Mouse (Mus musculus) 416B (cell line): ENCODE measurements around the gene Snx8.
A peak's percentile ranks its signal among the peaks of the same experiment; 100 is the strongest.

Source experiments
- DNase-seq: peaks from one replicate; pipeline ENCODE4 v3.0.0; 2011; ENCODE audit warnings: low read depth

Gene Snx8

DNA sequence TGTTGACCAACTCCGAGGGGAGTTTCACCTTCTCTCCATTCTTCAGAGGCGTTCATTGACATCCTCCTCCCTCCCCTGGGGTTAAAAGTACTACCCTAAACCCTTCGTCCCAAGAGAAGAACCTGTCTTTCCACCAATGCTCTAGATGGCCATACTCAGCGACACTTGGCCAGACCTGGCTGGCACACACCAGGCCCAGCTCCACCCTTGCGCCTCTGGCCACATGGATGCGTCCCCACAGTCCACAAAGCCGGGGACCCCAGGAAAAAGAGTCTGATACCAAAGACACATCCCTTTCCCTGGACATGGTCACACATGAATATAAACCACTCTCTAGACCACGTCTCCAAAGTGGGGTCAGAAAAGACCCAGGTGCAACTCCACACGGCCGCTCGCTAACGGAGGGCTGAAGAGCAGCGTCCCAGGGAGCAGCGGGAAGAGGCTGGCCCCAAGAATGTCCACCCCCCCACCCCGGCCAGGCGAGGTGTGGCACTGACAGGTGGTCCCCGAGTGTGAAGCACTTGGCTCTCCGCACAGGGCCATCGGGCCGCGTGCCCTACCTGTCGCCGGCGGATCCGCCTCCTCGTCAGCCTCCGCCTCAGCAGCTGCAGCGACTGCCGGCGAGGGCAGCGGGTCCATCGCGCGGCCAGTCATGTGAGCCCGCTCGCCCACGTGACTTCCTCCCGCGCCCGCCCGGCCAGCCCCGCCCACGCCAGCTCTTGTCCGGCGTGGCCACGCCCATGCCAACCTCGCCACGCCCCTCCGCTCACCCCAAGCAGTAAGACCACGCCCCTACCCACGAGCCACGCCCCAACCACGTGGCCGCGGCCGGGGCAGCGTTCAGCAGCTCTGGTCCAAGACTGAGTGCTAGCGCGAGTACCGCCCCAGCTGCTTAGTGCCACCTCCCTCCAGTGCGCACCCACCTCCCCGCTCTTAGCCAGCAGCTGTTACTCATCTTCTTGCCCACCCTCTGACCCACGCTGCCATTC lies at the start of gene Snx8:
Snx8 (minus strand) TSS at position 675 of the 989 bp plus-strand sequence.
- peak; percentile 98 for DNase-seq

DNA sequence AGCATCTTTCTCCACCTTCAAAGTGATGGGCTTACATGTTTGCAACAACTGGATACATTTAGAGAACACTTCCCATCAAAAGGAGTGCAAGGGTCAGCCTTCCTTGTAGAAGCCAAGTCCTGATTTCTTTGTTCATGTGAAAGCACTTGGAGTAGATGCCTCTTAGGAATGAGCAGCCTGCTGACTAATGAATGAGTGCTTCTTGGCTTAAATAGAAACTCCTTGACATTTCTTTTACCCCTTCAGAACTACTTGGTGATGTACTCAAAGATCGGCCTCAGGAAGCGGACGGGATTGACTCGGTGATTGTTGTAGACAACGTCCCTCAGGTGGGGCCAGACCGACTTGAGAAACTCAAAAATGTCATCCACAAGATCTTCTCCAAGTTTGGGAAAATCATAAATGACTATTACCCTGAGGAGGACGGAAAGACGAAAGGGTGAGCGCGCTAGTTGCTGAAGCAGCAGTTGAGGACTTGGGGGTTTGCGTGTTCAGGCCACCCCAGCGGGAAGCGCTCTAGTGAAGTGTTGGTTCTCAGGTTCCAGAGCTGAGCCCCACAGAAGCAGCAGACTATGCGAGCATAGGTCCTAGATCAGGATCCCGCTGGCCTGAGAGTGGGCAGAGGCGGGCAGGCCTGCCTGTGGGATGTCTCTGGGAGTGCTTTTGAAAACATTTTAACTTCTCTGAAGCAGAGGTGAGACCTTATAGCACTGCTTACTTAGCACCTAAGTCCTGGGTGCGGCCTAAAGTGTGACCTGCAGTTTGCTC lies 36.1 kb upstream of the Snx8 start:
- DNase-seq, result no peak

DNA sequence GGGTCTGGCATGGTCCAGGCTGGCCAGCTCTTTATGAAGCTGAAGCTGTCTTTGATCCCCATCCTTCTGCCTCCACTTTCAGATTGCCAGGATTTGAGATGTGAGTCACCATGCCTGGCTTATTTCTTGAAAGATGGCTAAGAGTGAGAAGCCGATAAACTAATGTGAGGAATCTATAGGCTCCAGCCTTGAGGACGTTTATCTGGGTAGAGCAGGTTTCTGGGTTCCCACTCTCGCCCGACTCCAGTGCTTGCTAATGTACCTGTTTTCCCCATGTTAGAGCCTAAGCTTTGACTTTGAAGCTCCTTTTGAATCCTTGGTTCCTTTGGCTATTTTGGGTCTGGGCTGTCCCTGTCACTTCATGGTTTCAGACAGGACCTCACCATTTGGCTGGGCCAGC lies 31.6 kb upstream of the Snx8 start:
- DNase-seq, result no peak

DNA sequence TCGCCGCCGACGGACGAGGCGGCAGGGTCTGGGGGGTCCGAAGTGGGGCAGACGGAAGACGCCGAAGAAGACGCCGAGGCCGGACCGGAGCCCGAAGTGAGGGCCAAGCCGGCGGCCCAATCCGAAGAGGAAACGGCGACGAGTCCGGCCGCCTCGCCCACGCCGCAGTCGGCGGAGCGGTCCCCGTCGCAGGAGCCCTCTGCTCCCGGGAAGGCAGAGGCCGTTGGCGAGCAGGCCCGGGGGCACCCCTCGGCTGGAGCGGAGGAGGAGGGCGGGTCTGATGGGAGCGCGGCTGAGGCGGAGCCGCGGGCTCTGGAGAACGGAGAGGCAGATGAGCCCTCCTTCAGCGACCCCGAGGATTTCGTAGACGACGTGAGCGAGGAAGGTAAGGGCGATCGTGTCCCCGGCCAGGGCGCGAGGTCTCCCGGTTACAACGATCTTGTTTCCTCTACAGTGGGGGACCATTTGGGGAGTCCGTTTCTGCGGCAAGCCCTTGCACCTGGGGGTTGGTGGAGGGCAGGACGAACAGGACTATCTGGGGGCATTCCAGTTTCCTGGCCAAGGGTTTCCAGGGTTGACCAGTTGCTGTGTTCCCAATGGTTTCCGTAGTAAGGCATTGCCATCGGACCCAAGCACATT lies 30.5 kb upstream of the Snx8 start:
- DNase-seq, result peak; percentile 15

DNA sequence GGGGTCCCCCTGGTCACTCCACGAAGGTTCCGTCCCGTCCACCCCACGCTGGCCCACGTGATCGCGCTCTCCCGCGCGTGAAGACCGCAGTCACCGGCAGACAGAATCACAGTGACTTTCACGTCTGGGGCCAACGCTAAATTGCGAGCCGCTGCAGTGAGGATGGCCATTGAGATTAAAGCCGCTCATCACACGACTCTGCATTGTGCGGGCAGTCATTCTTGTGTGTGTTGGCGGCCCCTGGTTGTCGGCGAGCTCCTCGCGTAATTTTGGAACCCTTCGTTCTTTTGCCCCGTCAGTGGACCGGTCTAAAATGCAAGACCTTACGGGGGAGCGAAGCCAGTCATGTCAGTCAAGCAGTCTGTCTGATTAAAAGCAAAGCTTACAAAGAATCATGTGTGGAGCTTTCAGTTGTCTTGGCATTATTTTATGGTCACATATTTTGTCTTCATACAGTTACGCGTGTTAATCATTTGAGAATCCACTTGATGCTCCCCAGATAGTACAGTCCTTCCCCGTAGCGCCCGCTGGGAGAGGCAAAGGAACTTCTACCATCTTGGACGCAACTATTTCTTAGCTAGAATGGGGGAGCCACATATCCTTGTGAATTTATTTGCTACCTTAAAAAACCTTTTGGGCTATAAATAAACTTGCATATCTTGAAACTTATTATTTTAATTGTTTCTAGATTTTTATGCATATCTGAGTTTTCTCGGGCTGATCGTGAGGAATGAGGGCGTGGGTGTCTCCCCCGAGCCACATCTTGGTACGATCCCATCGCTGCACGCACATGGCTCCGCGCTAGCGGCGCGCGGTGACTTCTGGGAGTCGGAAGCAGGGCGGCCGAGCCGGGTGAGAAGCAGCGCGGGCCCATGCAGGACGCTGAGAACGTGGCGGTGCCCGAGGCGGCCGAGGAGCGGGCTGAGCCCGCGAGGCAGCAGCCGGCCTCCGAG lies 29.7 kb upstream of the Snx8 start, which contains the start of gene Eif3b:
Eif3b (plus strand) TSS at position 840 of the 953 bp plus-strand sequence.
- peak; percentile 98 for DNase-seq

DNA sequence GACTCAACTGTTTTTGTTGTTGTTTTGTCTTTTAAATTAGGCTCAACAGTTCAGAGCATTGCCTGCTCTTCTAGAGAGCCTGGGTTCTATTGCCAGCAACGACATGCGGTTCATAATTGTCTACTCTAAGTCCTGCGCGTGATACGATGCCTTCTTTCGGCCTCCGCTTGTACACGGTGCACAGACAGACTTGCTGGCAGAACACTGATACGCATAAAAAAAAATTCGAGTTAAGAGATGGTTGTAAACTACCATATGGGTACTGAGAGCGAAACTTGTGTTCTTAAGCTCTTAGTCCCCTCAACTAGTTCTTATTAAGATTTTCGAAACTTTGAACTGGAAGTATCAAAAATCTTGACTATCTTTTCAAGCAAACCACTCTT lies 29.0 kb upstream of the Snx8 start:
- DNase-seq, result no peak

DNA sequence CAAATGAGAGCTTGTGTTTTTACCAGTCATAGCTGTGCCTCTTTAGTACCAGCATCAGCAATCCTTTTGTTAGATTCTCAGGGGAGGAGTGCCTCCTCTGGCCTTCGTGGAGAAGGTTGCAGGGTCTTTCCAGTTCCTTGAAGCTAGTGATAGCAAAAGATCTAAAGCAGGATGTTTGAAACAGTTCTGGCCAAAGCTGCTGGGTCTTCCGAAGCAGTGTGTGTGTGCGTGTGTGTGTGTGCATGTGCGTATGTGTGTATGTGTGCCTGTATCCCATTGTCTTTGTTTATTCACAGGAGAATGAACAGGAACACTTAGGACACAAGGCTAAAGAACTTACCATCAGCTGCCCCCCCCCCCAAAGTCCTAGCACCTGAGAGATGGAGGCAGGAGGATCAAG lies 25.6 kb upstream of the Snx8 start:
- peak; percentile 21 for DNase-seq

DNA sequence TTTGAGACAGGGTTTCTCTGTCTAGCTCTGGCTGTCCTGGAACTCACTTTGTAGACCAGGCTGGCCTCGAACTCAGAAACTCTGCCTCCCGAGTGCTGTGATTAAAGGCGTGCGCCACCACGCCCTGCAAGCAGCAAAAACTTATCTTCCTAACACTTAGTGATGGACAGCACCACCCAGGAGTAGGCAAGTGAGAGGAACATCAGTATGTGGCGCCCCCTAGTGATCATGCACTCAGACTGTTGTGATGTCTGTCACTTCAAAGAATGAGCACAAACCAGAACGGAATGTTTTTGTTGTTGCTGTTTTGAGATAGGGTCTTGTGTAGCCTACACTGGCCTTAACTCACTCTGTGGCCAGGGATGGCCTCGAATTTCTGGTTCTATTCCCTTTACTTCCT lies 22.3 kb upstream of the Snx8 start:
- peak; percentile 80 for DNase-seq

DNA sequence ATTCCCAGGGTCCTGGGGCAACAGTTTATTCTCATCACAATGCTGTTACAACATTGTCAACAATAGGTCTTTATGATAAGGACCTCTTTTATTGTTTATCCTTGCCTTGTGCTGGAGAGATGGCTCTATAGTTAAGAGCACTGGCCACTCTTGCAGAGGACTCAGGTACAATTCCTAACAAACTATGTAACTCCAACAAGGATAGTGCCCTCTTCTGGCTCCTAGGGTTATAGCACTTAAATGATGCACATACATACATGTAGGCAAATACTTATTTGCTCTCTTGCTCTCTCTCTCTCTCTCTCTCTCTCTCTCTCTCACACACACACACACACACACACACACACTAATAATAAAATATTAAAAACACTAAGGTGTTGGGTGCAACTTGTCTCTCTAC lies 19.7 kb upstream of the Snx8 start:
- DNase-seq, result peak; percentile 36

DNA sequence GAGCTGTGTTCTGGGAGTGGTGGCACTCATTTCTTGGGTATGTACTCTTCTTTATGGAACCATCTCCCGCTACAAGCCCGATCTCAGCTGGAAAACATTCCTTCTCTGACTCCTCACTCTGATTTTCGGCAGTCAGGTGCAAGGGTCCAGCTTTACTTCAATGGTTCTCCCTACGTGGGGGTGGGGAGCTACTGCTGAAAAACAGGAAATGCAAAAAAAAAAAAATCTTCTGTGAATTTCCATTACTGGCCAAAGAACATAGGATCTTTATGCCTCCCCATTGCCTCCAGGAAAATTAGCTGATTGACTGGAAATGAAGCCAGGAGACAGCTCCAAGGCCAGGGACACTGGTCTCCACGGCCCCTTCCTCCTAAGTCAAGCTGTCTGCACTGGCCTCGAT lies 17.6 kb upstream of the Snx8 start:
- DNase-seq, result no peak

DNA sequence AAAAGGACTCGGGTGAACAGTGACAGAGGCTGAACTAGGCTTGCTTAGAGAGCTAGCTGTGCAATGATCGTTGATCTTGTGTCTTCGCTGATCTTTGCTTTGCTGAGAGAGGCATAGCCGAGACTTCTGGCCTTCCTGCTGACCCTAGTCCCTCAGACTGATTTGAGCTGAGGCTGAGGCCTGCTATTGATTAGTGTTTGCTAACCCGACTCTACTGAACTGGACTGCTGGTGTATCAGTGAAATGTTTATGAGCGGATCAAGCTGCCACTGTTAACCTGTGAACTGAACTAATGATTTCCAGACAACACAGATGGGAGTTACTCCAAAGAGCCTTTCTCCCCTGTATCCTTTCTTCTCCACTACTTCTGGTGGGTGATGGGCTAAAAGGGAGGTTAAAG lies 16.1 kb upstream of the Snx8 start:
- no peak for DNase-seq

DNA sequence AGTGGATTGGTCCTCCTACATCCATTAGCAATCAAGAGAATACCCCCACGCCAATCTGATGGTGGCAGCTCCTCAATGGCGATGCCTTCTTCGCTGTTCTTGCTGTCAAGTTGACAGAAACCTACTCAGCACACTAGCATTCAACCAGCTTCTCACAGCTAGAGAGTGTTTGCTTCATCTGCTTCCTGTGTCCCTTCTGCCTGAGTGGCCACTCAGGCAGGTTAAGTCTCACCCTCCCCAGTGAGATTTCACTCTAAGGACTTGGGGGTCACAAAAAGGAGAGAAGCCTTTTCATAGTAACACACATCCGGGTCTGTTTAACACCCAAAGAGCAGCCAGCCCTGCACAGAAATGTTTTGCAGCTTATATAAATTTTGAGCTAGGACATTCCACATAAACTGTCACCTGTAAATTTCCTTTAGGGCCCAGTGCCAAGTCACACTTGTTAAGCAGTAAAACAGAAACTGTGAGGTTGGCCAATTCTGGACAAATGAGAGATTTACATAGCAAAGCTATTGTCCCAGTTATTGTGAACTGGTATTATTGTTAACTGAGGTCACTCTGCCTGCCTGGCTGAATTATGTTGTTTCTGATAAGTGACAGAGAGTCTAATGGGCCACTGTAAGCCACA lies 13.7 kb upstream of the Snx8 start:
- DNase-seq, result no peak

DNA sequence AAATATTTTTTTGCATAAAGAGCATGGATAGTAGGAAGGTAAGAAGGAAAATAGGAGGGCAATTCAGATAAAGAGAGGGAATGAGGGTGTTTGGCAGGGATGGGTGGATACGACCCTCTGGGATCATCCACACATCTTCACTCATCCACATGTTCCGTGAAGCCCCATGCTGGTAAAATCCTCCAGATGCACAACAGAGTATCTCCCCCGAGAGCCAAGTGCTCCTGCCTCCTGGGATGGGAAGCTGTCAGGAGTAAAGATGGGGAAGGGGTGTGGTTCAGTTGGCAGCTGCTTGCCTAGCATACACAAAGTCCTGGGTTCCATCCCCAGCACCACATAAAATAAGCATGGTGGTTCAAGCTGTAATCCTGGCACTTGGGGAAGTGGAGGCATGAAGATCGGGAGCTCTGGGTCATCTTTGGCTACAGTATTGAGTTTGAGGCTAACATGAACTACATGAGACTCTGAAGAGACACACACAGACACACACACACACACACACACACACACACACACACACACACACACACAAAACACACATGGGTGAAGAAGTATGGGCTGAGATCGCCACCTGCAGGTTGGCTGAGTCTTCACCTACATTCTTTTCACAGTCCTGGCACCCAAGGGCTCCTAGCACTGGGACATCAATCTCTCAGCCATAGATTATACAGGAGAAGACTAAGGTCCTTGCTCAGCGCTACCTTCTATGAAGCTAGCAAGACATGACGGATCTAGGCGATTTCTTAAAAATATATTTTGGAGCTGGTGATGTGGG lies 7.3 kb upstream of the Snx8 start:
- peak; percentile 78 for DNase-seq

DNA sequence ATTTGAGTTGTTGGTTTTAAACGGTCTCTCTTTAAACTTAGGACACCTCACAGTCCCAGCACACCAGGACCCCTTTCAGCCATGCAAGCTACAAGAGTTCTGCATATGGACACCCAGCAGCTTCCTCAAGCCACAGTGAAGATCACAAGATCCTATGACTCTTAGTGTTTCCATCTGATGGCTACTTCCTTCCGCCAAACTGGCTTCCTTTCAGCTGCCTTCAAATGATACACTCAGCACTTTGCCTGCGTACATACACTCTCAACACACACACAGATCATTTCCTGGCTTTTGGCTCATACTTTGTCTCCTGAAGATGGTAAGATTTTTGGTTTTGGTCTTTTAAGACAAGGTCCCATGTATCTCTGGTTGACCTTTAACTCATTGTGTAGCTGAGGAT lies 3.6 kb upstream of the Snx8 start:
- peak; percentile 80 for DNase-seq

DNA sequence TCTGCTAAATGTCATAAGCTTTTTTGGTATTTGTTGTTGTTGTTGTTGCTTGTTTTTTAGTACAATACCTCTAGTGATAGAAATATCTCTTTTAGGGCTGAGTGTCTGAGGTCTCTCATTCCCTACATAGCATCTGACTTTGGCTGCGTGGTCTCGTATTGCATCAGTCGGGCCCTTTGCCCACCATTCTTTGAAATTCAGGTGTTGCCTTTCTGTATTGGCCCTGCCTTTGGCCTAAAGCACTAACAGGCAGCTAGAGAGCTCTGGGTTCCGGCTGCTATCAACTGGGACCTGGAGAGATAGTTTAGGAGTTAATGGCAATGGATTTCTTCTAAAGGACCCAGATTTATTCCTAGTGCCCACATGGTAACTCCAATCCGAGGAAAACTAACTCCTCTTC lies 2.9 kb upstream of the Snx8 start:
- no peak for DNase-seq

DNA sequence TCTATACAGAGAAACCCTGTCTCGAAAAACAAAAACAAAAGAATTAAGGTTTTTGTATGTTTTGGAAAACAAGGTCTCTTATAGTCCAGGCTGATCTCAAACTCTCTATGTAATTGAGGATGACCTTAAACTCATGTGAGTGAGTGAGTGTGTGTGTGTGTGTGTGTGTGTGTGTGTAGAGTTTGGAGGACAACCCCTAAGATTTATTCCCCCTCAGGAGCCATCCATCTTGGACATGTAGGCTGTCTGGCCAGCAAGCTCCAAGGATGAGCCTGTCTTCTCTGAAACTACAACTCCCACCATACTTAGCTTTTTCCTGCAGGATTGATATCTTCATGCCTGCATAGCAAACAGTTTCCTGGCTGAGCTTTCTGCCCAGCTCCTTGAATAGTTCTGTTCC lies 2.4 kb upstream of the Snx8 start:
- no peak for DNase-seq

DNA sequence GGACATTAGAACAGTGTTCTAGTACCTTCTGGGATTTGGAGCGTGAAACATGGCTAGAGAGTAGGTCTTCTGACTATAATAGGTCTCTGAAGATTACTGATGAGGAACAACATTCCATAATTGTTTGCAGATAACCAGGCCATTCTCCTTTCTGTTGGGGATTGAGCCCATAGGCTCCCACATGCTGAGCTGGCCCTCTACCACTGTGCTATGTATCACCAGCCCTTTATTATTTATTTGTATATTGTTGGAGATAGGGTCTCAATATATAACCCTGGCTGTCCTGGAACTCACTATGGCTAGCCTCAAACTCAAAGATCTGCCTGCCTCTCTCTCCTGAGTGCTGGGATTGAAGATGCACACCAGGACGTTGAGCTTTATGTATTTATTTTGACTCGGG lies 585 bp upstream of the Snx8 start:
- DNase-seq, result no peak

DNA sequence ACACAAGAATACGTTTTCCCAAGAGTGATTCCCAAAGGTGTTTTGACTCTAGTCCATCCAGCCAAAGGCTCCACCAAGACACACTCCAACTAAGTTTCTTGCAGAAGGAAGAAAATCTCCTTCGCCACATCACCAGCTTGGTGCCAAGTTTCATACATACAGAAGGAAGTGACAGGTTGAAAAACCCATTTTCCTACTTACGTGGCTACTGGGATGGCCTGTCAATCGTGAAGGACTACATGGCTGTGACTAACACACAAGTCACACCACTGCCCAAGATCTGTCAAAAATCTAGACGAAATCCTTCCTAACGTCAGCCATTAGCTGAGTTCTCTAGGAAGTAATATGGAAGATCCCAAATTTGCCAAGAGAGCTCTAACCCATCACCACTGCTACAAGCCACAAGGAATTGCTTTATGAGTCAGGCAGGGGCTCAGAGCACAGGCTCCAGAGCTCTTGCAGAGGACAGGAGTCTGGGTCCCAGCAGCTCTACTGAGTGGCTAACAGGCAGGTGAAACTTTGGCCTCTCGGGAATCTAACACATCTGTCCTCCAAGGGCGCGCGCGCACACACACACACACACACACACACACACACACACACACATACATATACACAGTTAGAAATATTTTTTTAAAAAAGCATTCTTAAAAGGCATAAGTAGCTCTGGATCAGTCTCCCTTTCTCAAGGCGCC lies 1.1 kb downstream of the Snx8 start:
- peak; percentile 57 for DNase-seq

DNA sequence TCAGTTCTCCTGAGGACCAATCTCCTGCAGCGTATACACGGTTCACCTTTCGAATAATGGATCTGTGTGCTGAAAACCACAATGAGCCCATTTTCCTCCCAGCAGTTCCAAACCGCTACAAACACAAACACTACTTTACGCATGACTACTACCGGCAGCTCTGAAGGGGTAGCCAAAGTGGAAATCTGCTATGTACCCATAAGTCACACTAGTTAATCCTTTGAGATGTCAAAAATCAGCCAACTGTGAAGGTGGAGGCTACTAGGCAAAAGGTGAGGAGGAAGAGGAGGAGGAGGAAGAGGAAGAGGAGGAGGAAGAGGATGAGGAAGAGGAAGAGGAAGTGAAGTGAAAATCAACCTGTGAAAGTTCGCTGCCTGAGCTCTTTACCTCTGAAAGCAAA lies 1.8 kb downstream of the Snx8 start:
- DNase-seq, result no peak

DNA sequence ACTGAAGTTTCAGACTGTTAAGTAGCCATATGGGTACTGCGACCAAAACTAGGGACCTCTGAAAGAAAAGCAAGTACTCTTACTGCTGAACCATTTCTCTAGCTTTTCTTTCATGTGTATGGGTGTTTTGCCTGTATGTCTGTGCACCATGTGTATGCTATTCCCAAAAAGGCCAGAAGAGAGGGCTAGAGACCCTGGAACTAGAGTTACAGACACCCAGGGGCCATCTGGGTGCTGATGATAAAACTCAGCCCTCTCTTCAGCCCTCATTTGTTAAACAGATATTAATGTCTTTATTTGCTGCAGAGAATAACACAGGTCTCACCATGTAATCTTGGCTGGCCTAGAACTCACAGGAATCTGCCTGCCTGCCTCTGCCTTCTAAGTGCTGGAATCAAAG lies 4.6 kb downstream of the Snx8 start:
- no peak for DNase-seq
